Mouse (Mus musculus): ENCODE measurements at regions not wholly inside any gene's neighbourhood (a gene's known extent, or its start where the extent isn't known, plus 50 kb on each side); places are given as distances from the start of the nearest gene placed in this dataset.

GRCm38 (mm10) chr9:67165486-67165885, 116.3 kb upstream of the Tpm1 start:
- no peak for DNase-seq (ENCODE audit: extremely low spot score in 1 of 2, low spot score in 1 of 2)

GRCm38 (mm10) chr9:67163746-67164145, 114.5 kb upstream of the Tpm1 start:
- no peak for DNase-seq (ENCODE audit: extremely low spot score in 1 of 2, low spot score in 1 of 2)

GRCm38 (mm10) chr9:67160785-67161455, 111.7 kb upstream of the Tpm1 start:
- DNase-seq (ENCODE audit: extremely low spot score in 1 of 2, low spot score in 1 of 2), result no peak

GRCm38 (mm10) chr9:67160350-67160749, 111.1 kb upstream of the Tpm1 start:
- no peak for DNase-seq (ENCODE audit: extremely low spot score in 1 of 2, low spot score in 1 of 2)

GRCm38 (mm10) chr9:67156590-67157259, 107.5 kb upstream of the Tpm1 start:
- peak in 1 of 2 experiments; percentile 65 for DNase-seq (ENCODE audit: extremely low spot score in 1 of 2, low spot score in 1 of 2)

GRCm38 (mm10) chr9:67154062-67154461, 104.9 kb upstream of the Tpm1 start:
- no peak for DNase-seq (ENCODE audit: extremely low spot score in 1 of 2, low spot score in 1 of 2)

GRCm38 (mm10) chr9:67153333-67153732, 104.1 kb upstream of the Tpm1 start:
- no peak for DNase-seq (ENCODE audit: extremely low spot score in 1 of 2, low spot score in 1 of 2)

GRCm38 (mm10) chr9:67147656-67148055, 98.5 kb upstream of the Tpm1 start:
- DNase-seq (ENCODE audit: extremely low spot score in 1 of 2, low spot score in 1 of 2), result no peak

- DNase-seq (ENCODE audit: extremely low spot score in 1 of 2, low spot score in 1 of 2), result no peak
Measured at GRCm38 (mm10) chr9:67145392-67145791, 96.2 kb upstream of the Tpm1 start.

- no peak for DNase-seq (ENCODE audit: extremely low spot score in 1 of 2, low spot score in 1 of 2)
Measured at GRCm38 (mm10) chr9:67144511-67144910, 95.3 kb upstream of the Tpm1 start.

- DNase-seq (ENCODE audit: extremely low spot score in 1 of 2, low spot score in 1 of 2), result peak; percentile 33 to 67
Measured at GRCm38 (mm10) chr9:67140319-67140887, 91.2 kb upstream of the Tpm1 start.

- DNase-seq (ENCODE audit: extremely low spot score in 1 of 2, low spot score in 1 of 2), result peak; percentile 8 to 69
Measured at GRCm38 (mm10) chr9:67137681-67138080, 88.5 kb upstream of the Tpm1 start.

GRCm38 (mm10) chr9:67137141-67137540, 87.9 kb upstream of the Tpm1 start:
- DNase-seq (ENCODE audit: extremely low spot score in 1 of 2, low spot score in 1 of 2), result peak; percentile 5 to 20

- DNase-seq (ENCODE audit: extremely low spot score in 1 of 2, low spot score in 1 of 2), result no peak
Measured at GRCm38 (mm10) chr9:67136166-67136565, 87.0 kb upstream of the Tpm1 start.

- no peak for DNase-seq (ENCODE audit: extremely low spot score in 1 of 2, low spot score in 1 of 2)
Measured at GRCm38 (mm10) chr9:67134378-67134777, 85.2 kb upstream of the Tpm1 start.

GRCm38 (mm10) chr9:67132370-67132769, 83.2 kb upstream of the Tpm1 start:
- DNase-seq (ENCODE audit: extremely low spot score in 1 of 2, low spot score in 1 of 2), result no peak

GRCm38 (mm10) chr9:67130730-67131440, 81.7 kb upstream of the Tpm1 start:
- DNase-seq (ENCODE audit: extremely low spot score in 1 of 2, low spot score in 1 of 2), result peak in 1 of 2 experiments; percentile 33

GRCm38 (mm10) chr9:67129891-67130290, 80.7 kb upstream of the Tpm1 start:
- no peak for DNase-seq (ENCODE audit: extremely low spot score in 1 of 2, low spot score in 1 of 2)

- DNase-seq (ENCODE audit: extremely low spot score in 1 of 2, low spot score in 1 of 2), result no peak
Measured at GRCm38 (mm10) chr9:67129095-67129494, 79.9 kb upstream of the Tpm1 start.

- DNase-seq (ENCODE audit: extremely low spot score in 1 of 2, low spot score in 1 of 2), result no peak
Measured at GRCm38 (mm10) chr9:67121691-67122090, 72.5 kb upstream of the Tpm1 start.

GRCm38 (mm10) chr9:67118880-67119644, 69.9 kb upstream of the Tpm1 start:
- no peak for DNase-seq (ENCODE audit: extremely low spot score in 1 of 2, low spot score in 1 of 2)

Data from frontal cortex, adult 2 months (tissue).